Mouse (Mus musculus) forebrain, embryonic 14.5 days (tissue): ENCODE measurements around the gene Impg2. TPM values are rescaled to one million over a fixed set of nuclear protein-coding genes. Genes with fewer than 3 reads are reported as not detected.

Experiments used
- ATAC-seq: fragments of 200-750 bp; cut with Nextera tagmentation; 2 replicates; pipeline ENCODE4 v1.8.0; 2017; ENCODE audit warnings: mild to moderate bottlenecking, moderate library complexity
- DNase-seq: peaks from one replicate; pipeline ENCODE4 v3.0.0-alpha.2; 2015; ENCODE audit warnings: low spot score
- H3K27ac ChIP-seq: fragments of 300-500 bp; sonication (generic); 2 replicates; pipeline ENCODE4 v1.5.1; 2014; ENCODE audit warnings: low read depth, mild to moderate bottlenecking, control low read depth, low read length, moderate library complexity
- H3K27me3 ChIP-seq: fragments of 300-500 bp; sonication (generic); replicated peaks from 2 replicates; pipeline ENCODE4 v1.6.1; 2014; ENCODE audit warnings: low read length, control low read depth, mixed read lengths; ENCODE audit not compliant: control insufficient read depth, insufficient read depth
- H3K36me3 ChIP-seq: fragments of 300-500 bp; sonication (generic); 2 replicates; pipeline ENCODE4 v1.6.1; 2014; ENCODE audit warnings: low read length, control low read depth; ENCODE audit not compliant: control insufficient read depth, insufficient read depth
- H3K4me1 ChIP-seq: fragments of 300-500 bp; sonication (generic); 2 replicates; pipeline ENCODE4 v1.6.1; 2014; ENCODE audit warnings: antibody characterized with exemption, low read length, control low read depth; ENCODE audit not compliant: control insufficient read depth, insufficient read depth
- H3K4me2 ChIP-seq: fragments of 300-500 bp; sonication (generic); 2 replicates; pipeline ENCODE4 v1.6.1; 2014; ENCODE audit warnings: mild to moderate bottlenecking, control low read depth, low read length
- H3K4me3 ChIP-seq: fragments of 300-500 bp; sonication (generic); 2 replicates; pipeline ENCODE4 v1.5.1; 2014; ENCODE audit warnings: low read depth, low read length, control low read depth
- H3K9ac ChIP-seq: fragments of 300-500 bp; sonication (generic); 2 replicates; pipeline ENCODE4 v1.6.1; 2014; ENCODE audit warnings: mild to moderate bottlenecking, low read length, control low read depth, moderate library complexity
- H3K9me3 ChIP-seq: fragments of 300-500 bp; sonication (generic); replicated peaks from 2 replicates; pipeline ENCODE4 v1.6.1; 2016; ENCODE audit warnings: low read length, control low read depth, mixed read lengths; ENCODE audit not compliant: control insufficient read depth
- WGBS: fragments of 180-500 bp; shearing (Covaris S2); extraction: QIAGEN DNeasy Blood & Tissue Kit; methylation state at CpG from one replicate; pipeline ENCODE4 v1.1.7; 2014; 5-methylcytosine and 5-hydroxymethylcytosine counted together
- polyA plus RNA-seq: library from polyadenylated mRNA; unstranded; fragments of >200 nt; fragmentation: Nextera tagmentation; extraction: Ambion mirVana; gene quantifications from 2 replicates; pipeline ENCODE4 v1.2.1, GENCODE M21; 2014

The Impg2 gene
- polyA plus RNA-seq, 1 experiment from 2014 or later: 0.25 TPM

DNA sequence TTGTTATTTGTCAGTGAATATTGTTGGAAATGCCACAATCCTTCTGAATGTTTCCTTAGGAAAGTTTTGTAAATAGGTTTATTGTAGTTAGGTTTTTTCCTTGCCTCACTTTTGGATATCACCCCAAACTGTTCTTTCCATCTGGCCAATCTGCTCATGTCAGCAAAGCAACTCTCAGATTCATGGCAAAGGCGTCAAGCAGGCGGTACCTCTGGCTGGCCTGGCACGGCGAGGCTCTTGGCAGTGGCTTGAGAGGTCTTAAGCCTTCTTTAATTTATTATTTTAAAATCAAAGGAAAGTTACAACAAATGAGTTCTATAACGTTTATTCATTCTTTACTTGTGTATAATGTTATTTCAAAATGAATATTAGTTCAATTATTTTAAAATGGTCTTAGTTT lies 82.0 kb downstream of the Impg2 start:
- no peak overlapping the region for H3K9ac ChIP-seq
- ATAC-seq (no peak), DNase-seq (no peak)
- H3K27ac ChIP-seq: no peak overlapping the region
- H3K4me2 ChIP-seq: no peak overlapping the region
- no peak overlapping the region for H3K4me3 ChIP-seq
- no peaks in the 10 kb centered on the region for H3K9me3 ChIP-seq
- H3K4me1 ChIP-seq: no peaks in the 10 kb centered on the region
- 73% methylated on average over 5 of the region's 5 CpGs for WGBS
- H3K27me3 ChIP-seq: no peaks in the 10 kb centered on the region
- no peaks in the 10 kb centered on the region for H3K36me3 ChIP-seq

DNA sequence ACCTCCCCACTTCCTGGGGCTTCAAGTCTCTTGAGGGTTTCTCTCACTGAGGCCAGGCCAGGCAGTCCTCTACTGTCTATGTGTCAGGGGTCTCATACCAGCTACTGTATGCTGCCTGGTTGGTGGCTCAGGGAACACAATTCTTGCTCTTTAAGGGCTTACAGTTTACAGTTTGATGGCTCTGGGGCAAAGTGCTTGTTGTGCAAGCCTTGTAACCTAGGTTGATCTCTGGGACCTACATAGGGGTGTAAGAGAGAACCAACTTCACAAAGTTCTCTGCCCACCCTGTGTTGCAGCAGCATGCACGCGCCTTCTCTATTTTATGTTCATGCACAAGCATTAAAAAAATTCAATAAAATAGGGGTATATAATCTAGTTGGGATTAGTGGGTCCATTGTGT lies 82.9 kb downstream of the Impg2 start:
- H3K27ac ChIP-seq: no peak overlapping the region
- H3K9ac ChIP-seq: no peak overlapping the region
- 96% methylated on average over 2 of the region's 2 CpGs for WGBS
- no peaks in the 10 kb centered on the region for H3K4me1 ChIP-seq
- no peaks in the 10 kb centered on the region for H3K9me3 ChIP-seq
- H3K36me3 ChIP-seq: no peaks in the 10 kb centered on the region
- DNase-seq (no peak), ATAC-seq (no peak)
- no peak overlapping the region for H3K4me3 ChIP-seq
- no peaks in the 10 kb centered on the region for H3K27me3 ChIP-seq
- no peak overlapping the region for H3K4me2 ChIP-seq

DNA sequence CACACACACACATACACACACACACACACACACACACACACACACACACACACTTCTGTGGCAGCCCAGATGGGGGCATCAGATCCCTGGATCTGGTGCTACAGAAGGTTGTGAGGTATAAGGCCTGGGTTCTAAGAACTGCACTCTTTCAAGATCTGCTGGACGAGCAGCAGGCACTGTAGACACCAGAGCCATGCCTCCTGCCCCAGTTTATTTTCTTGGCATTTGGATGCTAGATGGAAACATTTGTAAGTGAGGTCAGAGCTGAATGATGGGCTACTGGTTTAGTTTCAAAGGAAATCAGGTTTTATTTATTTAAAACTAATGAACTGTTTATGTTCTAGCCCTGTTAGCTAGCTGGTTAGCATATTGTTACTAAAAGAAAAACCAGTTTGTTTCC lies 90.8 kb downstream of the Impg2 start:
- H3K27me3 ChIP-seq: no peaks in the 10 kb centered on the region
- H3K4me3 ChIP-seq: no peak overlapping the region
- H3K4me2 ChIP-seq: no peak overlapping the region
- H3K4me1 ChIP-seq: no peaks in the 10 kb centered on the region
- no peak overlapping the region for H3K27ac ChIP-seq
- DNase-seq: peak; percentile 10
- H3K9ac ChIP-seq: no peak overlapping the region
- 44% methylated on average over 1 of the region's 1 CpGs for WGBS
- no peaks in the 10 kb centered on the region for H3K36me3 ChIP-seq
- peak; percentile 22; the same call in 1 of the 2 replicates for ATAC-seq
- H3K9me3 ChIP-seq: no peaks in the 10 kb centered on the region

DNA sequence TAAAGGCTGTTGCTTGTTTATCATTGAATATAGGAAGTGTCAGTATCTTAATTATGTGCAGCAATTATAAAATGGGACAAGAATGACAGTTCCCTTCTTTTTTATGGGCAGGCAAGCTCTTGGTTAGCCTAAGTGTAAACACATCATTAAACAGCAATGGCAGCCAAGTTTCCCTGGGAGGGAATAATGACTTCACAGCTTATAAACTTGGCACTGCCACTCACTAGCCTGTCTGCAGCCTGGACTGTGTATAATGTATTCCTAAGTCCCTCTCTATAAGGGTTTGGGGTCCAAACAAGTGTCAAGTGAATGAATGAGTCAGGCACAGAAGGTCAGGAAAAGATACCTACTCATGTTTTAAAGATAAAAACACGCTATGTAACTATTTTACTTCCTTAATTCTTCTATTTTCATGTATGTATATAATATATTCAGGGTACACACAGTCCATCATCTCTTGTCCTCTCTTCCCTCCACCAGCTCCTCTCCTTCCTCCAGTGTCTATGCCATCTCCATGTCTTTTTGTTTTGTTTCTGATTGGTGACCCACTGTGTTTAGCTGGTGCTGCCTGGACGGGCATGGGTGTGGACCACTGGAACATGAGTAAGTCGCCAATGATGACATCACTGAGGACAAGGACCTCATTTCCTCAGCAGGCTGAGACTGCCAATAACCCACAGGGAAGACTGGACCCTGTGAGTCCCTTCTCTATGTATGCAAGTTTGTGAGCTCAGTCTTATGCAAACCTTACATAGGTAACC lies 92.0 kb downstream of the Impg2 start:
- WGBS: 74% methylated on average over 3 of the region's 3 CpGs
- Histone ChIP-seq H3K27ac (no peak overlapping the region), H3K4me3 (no peak overlapping the region), H3K27me3 (no peaks in the 10 kb centered on the region), H3K9me3 (no peaks in the 10 kb centered on the region), H3K4me2 (no peak overlapping the region), H3K9ac (no peak overlapping the region), H3K36me3 (no peaks in the 10 kb centered on the region), H3K4me1 (no peaks in the 10 kb centered on the region)
- DNase-seq (peak; percentile 84), ATAC-seq (peak; percentile 95)

DNA sequence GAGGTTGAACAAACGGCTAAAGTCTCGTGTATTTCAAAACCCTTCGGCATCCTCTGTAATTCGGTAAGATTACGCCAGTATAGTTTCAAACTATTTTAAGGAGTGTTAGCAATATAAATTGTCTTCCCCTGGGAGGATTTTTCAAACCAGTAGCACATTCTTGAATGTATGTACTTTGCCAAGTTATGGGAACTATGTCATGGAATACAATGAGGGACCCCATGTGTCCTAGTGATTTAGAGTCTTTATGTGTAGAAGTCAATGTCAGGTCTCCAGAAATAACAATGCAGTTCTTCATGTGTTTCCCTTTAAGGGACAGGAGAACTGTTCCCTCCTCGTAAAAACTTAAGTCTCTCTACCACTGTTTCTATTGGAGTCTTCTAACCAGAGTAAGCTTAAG lies 94.1 kb downstream of the Impg2 start:
- H3K27me3 ChIP-seq: no peaks in the 10 kb centered on the region
- no peak overlapping the region for H3K27ac ChIP-seq
- ATAC-seq (no peak), DNase-seq (no peak)
- no peak overlapping the region for H3K9ac ChIP-seq
- no peak overlapping the region for H3K4me3 ChIP-seq
- H3K36me3 ChIP-seq: no peaks in the 10 kb centered on the region
- H3K4me1 ChIP-seq: no peaks in the 10 kb centered on the region
- H3K9me3 ChIP-seq: no peaks in the 10 kb centered on the region
- no peak overlapping the region for H3K4me2 ChIP-seq
- WGBS: 88% methylated on average over 6 of the region's 6 CpGs

- H3K4me2 ChIP-seq: no peak overlapping the region
- H3K4me3 ChIP-seq: no peak overlapping the region
- H3K9me3 ChIP-seq: no peaks in the 10 kb centered on the region
- H3K4me1 ChIP-seq: no peaks in the 10 kb centered on the region
- no peaks in the 10 kb centered on the region for H3K36me3 ChIP-seq
- ATAC-seq: no peak
- H3K27me3 ChIP-seq: no peaks in the 10 kb centered on the region
- 94% methylated on average over 2 of the region's 2 CpGs for WGBS
- no peak for DNase-seq
- no peak overlapping the region for H3K27ac ChIP-seq
- H3K9ac ChIP-seq: no peak overlapping the region
Measured at GRCm38 (mm10) chr16:56298836-56299235, 94.7 kb downstream of the Impg2 start.

- ATAC-seq (no peak), DNase-seq (no peak)
- Histone ChIP-seq H3K4me2 (no peak overlapping the region), H3K9me3 (no peaks in the 10 kb centered on the region), H3K4me3 (no peak overlapping the region), H3K4me1 (no peaks in the 10 kb centered on the region), H3K9ac (no peak overlapping the region), H3K27me3 (no peaks in the 10 kb centered on the region), H3K36me3 (no peaks in the 10 kb centered on the region), H3K27ac (no peak overlapping the region)
- 81% methylated on average over 4 of the region's 4 CpGs for WGBS
Measured at GRCm38 (mm10) chr16:56302996-56303395, 98.9 kb downstream of the Impg2 start.

GRCm38 (mm10) chr16:56304167-56304566 lies 100.1 kb downstream of the Impg2 start:
- no peaks in the 10 kb centered on the region for H3K36me3 ChIP-seq
- H3K9me3 ChIP-seq: no peaks in the 10 kb centered on the region
- no peak overlapping the region for H3K4me2 ChIP-seq
- H3K9ac ChIP-seq: no peak overlapping the region
- no peaks in the 10 kb centered on the region for H3K27me3 ChIP-seq
- ATAC-seq (no peak), DNase-seq (no peak)
- H3K4me1 ChIP-seq: no peaks in the 10 kb centered on the region
- WGBS: 92% methylated on average over 4 of the region's 4 CpGs
- no peak overlapping the region for H3K27ac ChIP-seq
- no peak overlapping the region for H3K4me3 ChIP-seq

DNA sequence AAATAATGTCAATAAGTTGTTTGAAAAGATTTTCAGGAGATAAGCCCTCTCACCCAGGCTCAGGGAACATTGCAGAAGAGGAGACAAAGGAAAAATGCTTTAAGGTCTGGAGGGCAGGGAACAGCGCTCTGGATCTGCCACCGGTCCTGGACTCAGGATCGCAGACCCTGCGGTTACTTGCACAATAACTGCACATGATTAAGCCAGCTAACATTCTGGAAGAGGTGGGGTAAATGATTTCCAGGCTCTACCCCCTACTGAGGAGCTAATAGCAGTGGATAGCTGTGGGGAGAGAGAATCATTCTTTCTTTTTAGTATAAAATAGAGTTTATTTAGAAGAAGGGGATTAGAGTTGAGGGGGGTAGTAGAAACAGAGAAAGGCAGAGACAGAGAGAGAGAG lies 103.5 kb downstream of the Impg2 start:
- Histone ChIP-seq H3K9ac (no peak overlapping the region), H3K4me3 (no peak overlapping the region), H3K4me1 (no peaks in the 10 kb centered on the region), H3K27ac (no peak overlapping the region), H3K36me3 (no peaks in the 10 kb centered on the region), H3K27me3 (no peaks in the 10 kb centered on the region), H3K4me2 (no peak overlapping the region), H3K9me3 (no peaks in the 10 kb centered on the region)
- 22% methylated on average over 4 of the region's 4 CpGs for WGBS
- DNase-seq: no peak
- no peak for ATAC-seq
